In genomic region chr17:70513736-70514135, GRCm38 (mm10) we compare ENCODE assay signal across 31 mouse cellular contexts.
"Had no signal": no experiment of that assay in that cellular context is flagged by ENCODE, and none has a peak within 500 bp of the region (broad histone marks: within the 10 kb centered on the region; RNA-seq: fewer than 3 reads in every experiment).

No protein-coding gene starts in this region.

- H3K4me3 ChIP-seq: left cerebral cortex, adult 2 months; limb, embryonic 10.5 days; limb, embryonic 12.5 days; limb, embryonic 13.5 days; limb, embryonic 15.5 days; liver, embryonic 12.5 days; liver, embryonic 13.5 days; liver, embryonic 15.5 days; lung, embryonic 15.5 days; megakaryocyte, embryonic 14.5 days; midbrain, embryonic 10.5 days; midbrain, embryonic 12.5 days; midbrain, embryonic 13.5 days; myocyte; neural tube, embryonic 12.5 days had no signal

- H3K27me3 ChIP-seq: limb, embryonic 12.5 days; limb, embryonic 15.5 days; liver, embryonic 12.5 days; liver, embryonic 13.5 days; liver, embryonic 15.5 days; lung, embryonic 15.5 days; midbrain, embryonic 12.5 days; midbrain, embryonic 13.5 days; neural tube, embryonic 12.5 days had no signal

- H3K27ac ChIP-seq: left cerebral cortex, adult 2 months; limb, embryonic 10.5 days; limb, embryonic 12.5 days; limb, embryonic 13.5 days; limb, embryonic 15.5 days; liver, embryonic 12.5 days; liver, embryonic 13.5 days; liver, embryonic 14.5 days; liver, embryonic 15.5 days; lung, embryonic 15.5 days; macrophage; midbrain, embryonic 10.5 days; midbrain, embryonic 12.5 days; midbrain, embryonic 13.5 days; neural tube, embryonic 12.5 days had no signal

- H3K9ac ChIP-seq: limb, embryonic 12.5 days; limb, embryonic 13.5 days; limb, embryonic 15.5 days; liver, embryonic 12.5 days; liver, embryonic 13.5 days; liver, embryonic 14.5 days; liver, embryonic 15.5 days; liver, postnatal 0 days; lung, embryonic 14.5 days; lung, embryonic 15.5 days; midbrain, embryonic 12.5 days; midbrain, embryonic 13.5 days; neural tube, embryonic 12.5 days had no signal

- H3K9me3 ChIP-seq: limb, embryonic 10.5 days; limb, embryonic 12.5 days; limb, embryonic 13.5 days; limb, embryonic 15.5 days; lung, embryonic 15.5 days; midbrain, embryonic 10.5 days; midbrain, embryonic 12.5 days; neural tube, embryonic 12.5 days had no signal

- H3K4me2 ChIP-seq: limb, embryonic 12.5 days; limb, embryonic 13.5 days; limb, embryonic 15.5 days; liver, embryonic 11.5 days; liver, embryonic 12.5 days; liver, embryonic 13.5 days; liver, embryonic 15.5 days; lung, embryonic 14.5 days; lung, embryonic 15.5 days; midbrain, embryonic 12.5 days; midbrain, embryonic 13.5 days; neural tube, embryonic 12.5 days had no signal

- H3K4me1 ChIP-seq: limb, embryonic 10.5 days; limb, embryonic 12.5 days; limb, embryonic 13.5 days; limb, embryonic 15.5 days; liver, embryonic 12.5 days; liver, embryonic 13.5 days; liver, embryonic 15.5 days; lung, embryonic 15.5 days; megakaryocyte, embryonic 14.5 days; midbrain, embryonic 10.5 days; midbrain, embryonic 12.5 days; midbrain, embryonic 13.5 days; neural tube, embryonic 12.5 days had no signal

- H3K36me3 ChIP-seq: limb, embryonic 10.5 days; limb, embryonic 12.5 days; limb, embryonic 13.5 days; limb, embryonic 15.5 days; liver, embryonic 12.5 days; liver, embryonic 13.5 days; liver, embryonic 15.5 days; lung, embryonic 15.5 days; midbrain, embryonic 10.5 days; midbrain, embryonic 12.5 days; midbrain, embryonic 13.5 days; neural tube, embryonic 12.5 days had no signal

- ATAC-seq: liver, embryonic 12.5 days; liver, postnatal 0 days; lung, postnatal 0 days; midbrain, embryonic 13.5 days; midbrain, embryonic 16.5 days had no signal

- DNase-seq: left cerebral cortex, postnatal 4 days; liver; liver, embryonic 13.5 days; liver, postnatal 0 days; lung, adult 18-20 months; lung, adult 2 months; lung, embryonic 14.5 days; lung, postnatal 10 days; lung, postnatal 14 days; lung, postnatal 36 days; lung, postnatal 4 days; midbrain, embryonic 14.5 days had no signal
